30 mouse cellular contexts compared by ENCODE assay signal in the genomic region with DNA sequence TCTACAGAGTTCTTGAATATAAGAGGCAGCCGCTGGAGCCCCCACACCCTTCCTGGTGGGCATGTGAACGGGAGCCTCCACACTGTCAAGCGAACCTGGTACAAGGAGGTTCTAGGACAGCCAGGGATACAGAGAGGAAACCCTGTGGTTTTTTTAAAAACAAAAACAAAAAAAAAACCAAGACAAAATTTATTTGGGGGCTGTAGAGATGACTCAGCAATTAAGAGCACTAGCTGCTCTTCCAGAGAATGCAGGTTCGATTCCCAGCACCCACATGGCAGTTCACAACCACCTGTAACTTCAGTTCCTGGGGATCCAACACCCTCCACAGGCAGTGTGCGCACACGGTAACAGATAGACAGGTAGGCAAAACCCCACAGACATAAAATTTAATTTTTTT.
"Had no signal": no experiment of that assay in that cellular context is flagged by ENCODE, and none has a peak within 500 bp of the region (broad histone marks: within the 10 kb centered on the region; RNA-seq: fewer than 3 reads in every experiment).

No protein-coding gene starts in this region.

- ATAC-seq: liver, embryonic 12.5 days; liver, postnatal 0 days; lung, postnatal 0 days; midbrain, embryonic 13.5 days; midbrain, embryonic 16.5 days had no signal

- H3K4me2 ChIP-seq: limb, embryonic 12.5 days; limb, embryonic 13.5 days; limb, embryonic 15.5 days; liver, embryonic 11.5 days; liver, embryonic 12.5 days; liver, embryonic 13.5 days; liver, embryonic 15.5 days; lung, embryonic 14.5 days; lung, embryonic 15.5 days; midbrain, embryonic 12.5 days; midbrain, embryonic 13.5 days; neural tube, embryonic 12.5 days had no signal

- H3K4me3 ChIP-seq: left cerebral cortex, adult 2 months; limb, embryonic 12.5 days; limb, embryonic 13.5 days; limb, embryonic 15.5 days; liver, embryonic 12.5 days; liver, embryonic 13.5 days; liver, embryonic 15.5 days; lung, embryonic 15.5 days; megakaryocyte, embryonic 14.5 days; midbrain, embryonic 10.5 days; midbrain, embryonic 12.5 days; midbrain, embryonic 13.5 days; myocyte; neural tube, embryonic 12.5 days had no signal

- H3K9ac ChIP-seq: limb, embryonic 12.5 days; limb, embryonic 13.5 days; limb, embryonic 15.5 days; liver, embryonic 12.5 days; liver, embryonic 13.5 days; liver, embryonic 14.5 days; liver, embryonic 15.5 days; liver, postnatal 0 days; lung, embryonic 14.5 days; lung, embryonic 15.5 days; midbrain, embryonic 12.5 days; midbrain, embryonic 13.5 days; neural tube, embryonic 12.5 days had no signal

- H3K9me3 ChIP-seq: limb, embryonic 15.5 days; liver, embryonic 12.5 days; liver, embryonic 13.5 days; liver, embryonic 15.5 days; lung, embryonic 15.5 days; megakaryocyte, embryonic 14.5 days; midbrain, embryonic 10.5 days; midbrain, embryonic 12.5 days; midbrain, embryonic 13.5 days; neural tube, embryonic 12.5 days had no signal

- H3K4me1 ChIP-seq: limb, embryonic 12.5 days; limb, embryonic 13.5 days; limb, embryonic 15.5 days; liver, embryonic 13.5 days; liver, embryonic 15.5 days; lung, embryonic 15.5 days; midbrain, embryonic 10.5 days; midbrain, embryonic 12.5 days; midbrain, embryonic 13.5 days; neural tube, embryonic 12.5 days had no signal

- DNase-seq: left cerebral cortex, postnatal 4 days; liver; liver, embryonic 13.5 days; liver, postnatal 0 days; lung, adult 18-20 months; lung, adult 2 months; lung, embryonic 14.5 days; lung, postnatal 10 days; lung, postnatal 14 days; lung, postnatal 36 days; lung, postnatal 4 days; midbrain, embryonic 14.5 days had no signal

- H3K27ac ChIP-seq: left cerebral cortex, adult 2 months; limb, embryonic 12.5 days; limb, embryonic 13.5 days; limb, embryonic 15.5 days; liver, embryonic 12.5 days; liver, embryonic 13.5 days; liver, embryonic 14.5 days; liver, embryonic 15.5 days; lung, embryonic 15.5 days; macrophage; midbrain, embryonic 10.5 days; midbrain, embryonic 12.5 days; midbrain, embryonic 13.5 days; neural tube, embryonic 12.5 days had no signal

- H3K27me3 ChIP-seq: limb, embryonic 12.5 days; limb, embryonic 13.5 days; limb, embryonic 15.5 days; liver, embryonic 12.5 days; liver, embryonic 13.5 days; liver, embryonic 15.5 days; lung, embryonic 15.5 days; megakaryocyte, embryonic 14.5 days; midbrain, embryonic 12.5 days; midbrain, embryonic 13.5 days; neural tube, embryonic 12.5 days had no signal
